ENCODE assay signal across 11 mouse cellular contexts in genomic region chr19:54756681-54757257, GRCm38 (mm10).
DNase-seq lines count a peak whose midpoint lies in the region; ATAC-seq and TF ChIP-seq lines count a peak whose summit lies in the region.
"Had no signal": no experiment of that assay in that cellular context is flagged by ENCODE, and none has a peak within 500 bp of the region (broad histone marks: within the 10 kb centered on the region; RNA-seq: fewer than 3 reads in every experiment).

No protein-coding gene starts in this region.

- DNase-seq in gastrocnemius, postnatal 10 days, result peak; percentile 8
- DNase-seq in gastrocnemius, adult 2 months, result no peak
- DNase-seq in adrenal gland, adult 2 months, result peak; percentile 42
- DNase-seq in frontal cortex, postnatal 25 days (ENCODE audit: low spot score in 2 of 2), result peak; percentile 22 to 24
- DNase-seq in left cerebral cortex, postnatal 25 days (ENCODE audit: low spot score in 2 of 2), result peak; percentile 64 to 88
- no peak for DNase-seq in gastrocnemius, postnatal 4 days (ENCODE audit: low spot score in 2 of 2)
- no peak for DNase-seq in thymus, postnatal 10 days (ENCODE audit: low spot score in 2 of 2)
- DNase-seq: thymus, postnatal 25 days had no signal

- no peak overlapping the region for H3K27ac ChIP-seq in gastrocnemius, adult 2 months
- H3K27ac ChIP-seq: limb, embryonic 13.5 days; neural tube, embryonic 12.5 days had no signal

- intact Hi-C loops in gastrocnemius, adult 2 months (cut with DNase I), result no loop called here
- intact Hi-C loops in left cerebral cortex, postnatal 25 days (cut with DNase I), result no loop called here

- TF ChIP-seq CTCF in gastrocnemius, adult 2 months (IDR thresholded peaks at IDR 0.05), result no peak

- no peak overlapping the region for H3K4me3 ChIP-seq in gastrocnemius, adult 2 months
- H3K4me3 ChIP-seq: limb, embryonic 13.5 days; neural tube, embryonic 12.5 days had no signal

- ATAC-seq in erythroid progenitor cell, adult 5-6 weeks (replicated peaks; ENCODE audit: low FRiP score, poor library complexity, severe bottlenecking), result no peak

Comparison
In these comparisons a context has a peak if more than half of its experiments do, and no peak if none do; other contexts are left out.
1. DNase-seq: peak in gastrocnemius, postnatal 10 days (single experiment), adrenal gland, adult 2 months (single experiment), frontal cortex, postnatal 25 days (2 of 2) and left cerebral cortex, postnatal 25 days (2 of 2); none in gastrocnemius, adult 2 months (single experiment), gastrocnemius, postnatal 4 days (0 of 2) and thymus, postnatal 10 days (0 of 2).